Comparison of ENCODE assay signal across 8 mouse cellular contexts in genomic region chr1:74393010-74393409, GRCm38 (mm10). TPM values are rescaled to one million over a fixed set of nuclear protein-coding genes. Genes with fewer than 3 reads are reported as not detected.
A peak's percentile ranks its signal among the peaks of the same experiment; 100 is the strongest.
DNase-seq lines count a peak whose midpoint lies in the region; ATAC-seq and TF ChIP-seq lines count a peak whose summit lies in the region.

No protein-coding gene starts in this region.

- peak overlapping the region; percentile 100 for H3K27ac ChIP-seq in lung, postnatal 0 days (ENCODE audit: low read length)
- no peak overlapping the region for H3K27ac ChIP-seq in forebrain, embryonic 11.5 days (ENCODE audit: low read depth, low read length)
- H3K27ac ChIP-seq in limb, embryonic 10.5 days = peak overlapping the region; percentile 99
- peak overlapping the region; percentile 84 for H3K27ac ChIP-seq in small intestine, adult 2 months (ENCODE audit: insufficient read depth, low read depth, low read length)

- no peak for ATAC-seq in lung, postnatal 0 days
- no peak for ATAC-seq in forebrain, embryonic 11.5 days (replicated peaks; ENCODE audit: low FRiP score)

- no peak for DNase-seq in lung, postnatal 0 days (ENCODE audit: low spot score)
- DNase-seq in lung, adult 18-20 months = no peak
- no peak for DNase-seq in forebrain, embryonic 11.5 days (ENCODE audit: low spot score)
- peak; percentile 33 for DNase-seq in limb, embryonic 10.5 days (ENCODE audit: low spot score)
- no peak for DNase-seq in spleen, adult 12 weeks (ENCODE audit: low spot score)
- no peak for DNase-seq in thymus, postnatal 0 days (ENCODE audit: low spot score)
- no peak for DNase-seq in spleen, postnatal 10 days (ENCODE audit: low spot score in 2 of 2)

- peak; percentile 23; the same call in 1 of the 2 replicates for TF ChIP-seq CTCF in lung, postnatal 0 days (IDR thresholded peaks at IDR 0.05)
- no peak for TF ChIP-seq CTCF in small intestine, adult 2 months (IDR thresholded peaks at IDR 0.05; ENCODE audit: extremely low read depth, insufficient read length, insufficient replicate concordance, low read depth, low read length)

- WGBS in lung, postnatal 0 days = 21% methylated on average over 7 of the region's 7 CpGs
- WGBS in forebrain, embryonic 11.5 days = 35% methylated on average over 6 of the region's 7 CpGs
- 62% methylated on average over 7 of the region's 7 CpGs for WGBS in limb, embryonic 10.5 days
- 11% methylated on average over 7 of the region's 7 CpGs for WGBS in small intestine, adult 2 months

- H3K9ac ChIP-seq in lung, postnatal 0 days (replicated peaks; ENCODE audit: low read depth) = peak overlapping the region; percentile 99
- peak overlapping the region; percentile 92 for H3K9ac ChIP-seq in forebrain, embryonic 11.5 days (ENCODE audit: low read length)

- no peak for TF ChIP-seq EP300 in lung, postnatal 0 days (IDR thresholded peaks at IDR 0.05)

- no peaks in the 10 kb centered on the region for H3K27me3 ChIP-seq in lung, postnatal 0 days (replicated peaks; ENCODE audit: insufficient read depth, low read length)
- peaks cover 2% of the 10 kb centered on the region; the same call in 1 of the 2 replicates for H3K27me3 ChIP-seq in forebrain, embryonic 11.5 days (ENCODE audit: control insufficient read depth, insufficient read depth, low read length)
- no peaks in the 10 kb centered on the region for H3K27me3 ChIP-seq in limb, embryonic 10.5 days (ENCODE audit: low read depth, poor library complexity, severe bottlenecking)
- no peaks in the 10 kb centered on the region for H3K27me3 ChIP-seq in small intestine, adult 2 months (ENCODE audit: control insufficient read depth, insufficient read depth, low read length)

- no peaks in the 10 kb centered on the region; the same call in 1 of the 2 replicates for H3K36me3 ChIP-seq in lung, postnatal 0 days (ENCODE audit: insufficient read depth, low read length)
- H3K36me3 ChIP-seq in forebrain, embryonic 11.5 days (ENCODE audit: control insufficient read depth, insufficient read depth, low read length) = peaks cover 10% of the 10 kb centered on the region
- H3K36me3 ChIP-seq in limb, embryonic 10.5 days = peaks cover 30% of the 10 kb centered on the region
- peaks cover 18% of the 10 kb centered on the region for H3K36me3 ChIP-seq in small intestine, adult 2 months (ENCODE audit: control insufficient read depth, insufficient read depth, low read length)

- TF ChIP-seq POLR2A in small intestine, adult 2 months (IDR thresholded peaks at IDR 0.05; ENCODE audit: low read depth, low read length) = no peak

- peak overlapping the region; percentile 79 for H3K4me2 ChIP-seq in lung, postnatal 0 days (replicated peaks; ENCODE audit: low read depth, low read length)
- peak overlapping the region; percentile 95 for H3K4me2 ChIP-seq in forebrain, embryonic 11.5 days (ENCODE audit: low read depth, low read length, severe bottlenecking)

- peaks cover 9% of the 10 kb centered on the region; the same call in 1 of the 2 replicates for H3K4me1 ChIP-seq in lung, postnatal 0 days (ENCODE audit: insufficient read depth, low read depth, low read length)
- peaks cover 17% of the 10 kb centered on the region for H3K4me1 ChIP-seq in forebrain, embryonic 11.5 days (replicated peaks; ENCODE audit: control insufficient read depth, insufficient read depth, low read length)
- H3K4me1 ChIP-seq in limb, embryonic 10.5 days = peaks cover 58% of the 10 kb centered on the region
- peaks cover 10% of the 10 kb centered on the region for H3K4me1 ChIP-seq in small intestine, adult 2 months (ENCODE audit: control insufficient read depth, insufficient read depth, insufficient read length, low read length)

- H3K4me3 ChIP-seq in lung, postnatal 0 days (ENCODE audit: low read depth, low read length) = peak overlapping the region; percentile 96
- peak overlapping the region; percentile 97 for H3K4me3 ChIP-seq in forebrain, embryonic 11.5 days (ENCODE audit: low read depth, low read length)
- peak overlapping the region; percentile 96 for H3K4me3 ChIP-seq in limb, embryonic 10.5 days
- peak overlapping the region; percentile 98 for H3K4me3 ChIP-seq in small intestine, adult 2 months (ENCODE audit: low read depth, low read length)

- H3K9me3 ChIP-seq in lung, postnatal 0 days (ENCODE audit: low read length) = no peaks in the 10 kb centered on the region
- no peaks in the 10 kb centered on the region for H3K9me3 ChIP-seq in forebrain, embryonic 11.5 days (ENCODE audit: control insufficient read depth, low read length)
- H3K9me3 ChIP-seq in limb, embryonic 10.5 days (replicated peaks) = no peaks in the 10 kb centered on the region

RNA-seq across cellular contexts. Expression of gene Ctdsp1, which starts 1.7 kb away (rescaled TPM):
- polyA plus RNA-seq in lung, postnatal 0 days (2015; fragmentation: Nextera tagmentation; extraction: Ambion mirVana) = 72.5 and 75.0 TPM in 2 replicates
- 45.7 and 46.9 TPM in 2 replicates for polyA plus RNA-seq in forebrain, embryonic 11.5 days (2014; fragmentation: Nextera tagmentation; extraction: Ambion mirVana)
- polyA plus RNA-seq in limb, embryonic 10.5 days (2016; fragmentation: Nextera tagmentation; extraction: Ambion mirVana) = 50.5 and 61.4 TPM in 2 replicates
- 58.4 and 177 TPM in 2 replicates for polyA plus RNA-seq in small intestine, adult 2 months (2012; rRNA removed)
- polyA plus RNA-seq in thymus, postnatal 0 days (2015; fragmentation: Nextera tagmentation; extraction: Ambion mirVana) = 55.5 and 56.1 TPM in 2 replicates

RNA-seq across cellular contexts. Expression of gene Vil1, which starts 16.2 kb away (rescaled TPM):
- polyA plus RNA-seq in lung, postnatal 0 days (2015; fragmentation: Nextera tagmentation; extraction: Ambion mirVana) = 0.75 and 1.3 TPM in 2 replicates
- polyA plus RNA-seq in forebrain, embryonic 11.5 days (2014; fragmentation: Nextera tagmentation; extraction: Ambion mirVana) = 0.13 and 0.21 TPM in 2 replicates
- polyA plus RNA-seq in limb, embryonic 10.5 days (2016; fragmentation: Nextera tagmentation; extraction: Ambion mirVana) = 0.23 and 0.31 TPM in 2 replicates
- polyA plus RNA-seq in small intestine, adult 2 months (2012; rRNA removed) = 198 and 892 TPM in 2 replicates
- polyA plus RNA-seq in thymus, postnatal 0 days (2015; fragmentation: Nextera tagmentation; extraction: Ambion mirVana) = 0.29 and 0.30 TPM in 2 replicates

RNA-seq across cellular contexts. Expression of gene Slc11a1, which starts 18.0 kb away (rescaled TPM):
- polyA plus RNA-seq in lung, postnatal 0 days (2015; fragmentation: Nextera tagmentation; extraction: Ambion mirVana) = 4.6 and 4.8 TPM in 2 replicates
- 1.0 and 1.9 TPM in 2 replicates for polyA plus RNA-seq in forebrain, embryonic 11.5 days (2014; fragmentation: Nextera tagmentation; extraction: Ambion mirVana)
- 0.69 and 1.2 TPM in 2 replicates for polyA plus RNA-seq in limb, embryonic 10.5 days (2016; fragmentation: Nextera tagmentation; extraction: Ambion mirVana)
- 12.7 and 17.9 TPM in 2 replicates for polyA plus RNA-seq in small intestine, adult 2 months (2012; rRNA removed)
- 5.6 and 6.1 TPM in 2 replicates for polyA plus RNA-seq in thymus, postnatal 0 days (2015; fragmentation: Nextera tagmentation; extraction: Ambion mirVana)

RNA-seq across cellular contexts. Expression of gene Catip, which starts 31.1 kb away (rescaled TPM):
- polyA plus RNA-seq in lung, postnatal 0 days (2015; fragmentation: Nextera tagmentation; extraction: Ambion mirVana) = 3.4 and 5.1 TPM in 2 replicates
- polyA plus RNA-seq in forebrain, embryonic 11.5 days (2014; fragmentation: Nextera tagmentation; extraction: Ambion mirVana) = 0.52 TPM in 1 of 2 replicates, not detected in the other
- 0.29 and 0.38 TPM in 2 replicates for polyA plus RNA-seq in limb, embryonic 10.5 days (2016; fragmentation: Nextera tagmentation; extraction: Ambion mirVana)
- 0.05 and 0.39 TPM in 2 replicates for polyA plus RNA-seq in small intestine, adult 2 months (2012; rRNA removed)
- polyA plus RNA-seq in thymus, postnatal 0 days (2015; fragmentation: Nextera tagmentation; extraction: Ambion mirVana) = 0.20 and 0.33 TPM in 2 replicates

Comparison
In these comparisons a context has a peak if more than half of its experiments do, and no peak if none do; other contexts are left out.
1. RNA of gene Vil1, which starts 16.2 kb away (polyA plus RNA-seq): 198 to 892 TPM in small intestine, adult 2 months; 0.75 to 1.3 TPM in lung, postnatal 0 days, 0.23 to 0.31 TPM in limb, embryonic 10.5 days, 0.29 to 0.30 TPM in thymus, postnatal 0 days and 0.13 to 0.21 TPM in forebrain, embryonic 11.5 days; every median in the first group is over 10 times any median in the second.
2. Peak in every context shown above with its lines, with median percentiles within 50 percentile points of each other: H3K4me3 ChIP-seq.